Mouse (Mus musculus): ENCODE results near the gene Abcc8. TPM values are rescaled to one million over a fixed set of nuclear protein-coding genes. Genes with fewer than 3 reads are reported as not detected.

The Abcc8 gene
- polyA plus RNA-seq, 1 experiment from 2014 or later = 0.74 TPM

DNA sequence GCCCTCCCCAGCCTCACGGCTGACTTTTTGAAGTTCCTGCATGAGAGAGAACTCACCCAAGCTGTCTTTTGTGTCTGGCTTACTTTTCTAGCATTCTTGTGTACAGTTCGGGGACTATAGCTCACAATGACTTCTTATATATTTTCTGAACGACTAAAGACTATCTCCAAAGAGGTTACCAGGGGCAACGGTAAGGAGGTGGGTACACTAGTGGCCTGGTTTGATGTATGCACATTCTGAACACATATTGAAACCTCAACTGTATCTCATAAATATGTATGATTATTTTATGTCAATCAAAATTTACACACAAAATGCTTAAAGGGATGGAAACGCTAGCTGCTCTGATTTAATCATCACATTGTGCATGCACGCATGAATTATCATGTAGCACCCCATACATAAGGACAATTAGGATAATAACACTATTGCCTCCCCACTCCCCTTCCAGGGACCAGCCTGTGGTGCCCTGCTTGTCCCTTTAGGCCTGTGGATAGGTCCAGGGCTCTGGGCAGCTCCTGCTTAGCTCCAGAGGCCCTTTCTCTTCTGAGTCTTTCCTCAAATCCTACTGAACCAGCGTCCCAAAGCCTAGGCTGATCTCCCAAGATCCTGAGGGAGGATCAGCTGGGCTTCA is 33.0 kb downstream of the Abcc8 start:
- WGBS = 92% methylated on average over 7 of the region's 7 CpGs
- DNase-seq (ENCODE audit: low spot score) = no peak
- no peak overlapping the region for H3K27ac ChIP-seq
- H3K36me3 ChIP-seq = no peaks in the 10 kb centered on the region
- no peaks in the 10 kb centered on the region for H3K9me3 ChIP-seq (replicated peaks)
- peaks cover 8% of the 10 kb centered on the region for H3K4me1 ChIP-seq
- H3K27me3 ChIP-seq (ENCODE audit: low read depth, poor library complexity, severe bottlenecking) = no peaks in the 10 kb centered on the region
- H3K4me3 ChIP-seq = no peak overlapping the region

DNA sequence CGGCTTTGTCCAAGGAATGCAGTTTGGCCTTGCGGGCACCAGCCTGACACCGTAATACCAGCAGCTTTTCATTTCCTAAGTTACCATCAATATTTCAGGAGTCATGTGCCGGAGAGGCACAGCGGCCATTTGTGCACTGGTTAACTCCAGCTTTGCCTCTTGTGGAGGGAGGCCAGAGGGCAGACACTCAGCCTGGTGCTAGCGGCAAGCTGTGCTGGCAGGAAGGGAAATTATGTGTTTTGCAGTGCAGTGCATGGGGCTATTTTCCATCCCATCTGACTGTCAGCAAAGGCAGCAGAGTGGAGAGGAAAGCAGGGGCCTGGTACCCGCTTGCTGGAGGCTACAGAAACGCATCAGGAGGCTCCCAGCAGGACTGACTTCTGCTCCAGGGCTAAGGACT is 35.8 kb downstream of the Abcc8 start:
- 80% methylated on average over 8 of the region's 8 CpGs for WGBS

DNA sequence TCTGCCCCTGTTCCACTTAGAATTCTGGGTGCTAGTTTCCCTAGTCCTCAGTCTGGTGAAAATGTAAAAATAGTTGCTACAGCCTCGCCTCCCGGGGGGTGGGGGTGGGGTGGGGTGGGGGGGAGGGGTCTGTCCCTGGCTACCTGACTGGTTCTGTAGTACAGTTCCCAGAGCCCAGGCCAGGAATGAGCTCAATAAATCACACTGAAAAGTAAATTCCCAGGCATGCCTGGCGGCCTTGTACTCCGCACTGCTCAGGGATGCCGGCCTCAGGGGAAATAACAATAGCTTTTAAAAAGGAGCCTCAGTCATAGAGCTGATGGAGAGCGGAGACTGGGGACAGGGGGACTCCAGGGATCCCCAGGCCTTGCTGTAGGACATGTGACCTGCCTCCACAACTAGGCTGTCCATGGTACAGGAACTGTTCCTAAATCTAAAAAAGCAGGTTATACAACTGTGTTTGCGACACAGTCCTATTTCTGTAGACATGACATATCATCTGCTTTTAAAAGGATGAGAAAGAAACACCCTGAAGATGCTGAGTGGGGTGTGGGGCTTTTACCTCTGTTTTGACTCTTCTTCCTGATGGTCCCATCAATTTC is 41.4 kb downstream of the Abcc8 start:
- no peak overlapping the region for H3K4me3 ChIP-seq
- H3K4me1 ChIP-seq = peaks cover 28% of the 10 kb centered on the region
- H3K27me3 ChIP-seq (ENCODE audit: low read depth, poor library complexity, severe bottlenecking) = peaks cover 8% of the 10 kb centered on the region
- H3K9me3 ChIP-seq (replicated peaks) = no peaks in the 10 kb centered on the region
- peak overlapping the region; percentile 71 for H3K27ac ChIP-seq
- 26% methylated on average over 7 of the region's 7 CpGs for WGBS
- no peaks in the 10 kb centered on the region for H3K36me3 ChIP-seq
- DNase-seq (ENCODE audit: low spot score) = peak; percentile 39

More for the DNA sequence above, 35.8 kb downstream of the Abcc8 start:
- Histone ChIP-seq H3K27me3 (ENCODE audit: low read depth, poor library complexity, severe bottlenecking) (0 out of 2 replicates have a peak, but pooled peaks cover 4% of the 10 kb centered on the region), H3K9me3 (replicated peaks) (no peaks in the 10 kb centered on the region), H3K27ac (peak overlapping the region; percentile 33; the same call in 1 of the 2 replicates), H3K4me1 (peaks cover 11% of the 10 kb centered on the region), H3K36me3 (no peaks in the 10 kb centered on the region), H3K4me3 (no peak overlapping the region)
- no peak for DNase-seq (ENCODE audit: low spot score)

DNA sequence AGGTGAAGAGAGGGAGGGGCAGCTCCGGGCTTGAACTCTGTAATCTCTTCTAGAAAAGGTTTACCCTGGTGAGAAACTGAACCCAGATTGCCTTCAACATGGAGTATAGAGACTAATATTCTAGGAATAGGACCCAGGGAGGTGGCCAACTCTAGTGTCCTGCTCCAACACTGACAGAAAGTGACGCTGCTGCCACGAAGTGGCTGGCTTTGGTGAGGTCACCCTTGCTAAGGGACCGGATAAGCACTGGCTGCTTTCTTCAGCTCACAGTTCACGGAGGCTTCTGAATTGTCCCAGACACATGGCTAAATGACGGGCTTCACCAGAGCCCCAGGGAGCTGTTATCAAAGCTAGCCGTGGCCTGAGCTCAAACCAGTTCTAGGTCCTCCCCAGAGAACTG is 46.0 kb downstream of the Abcc8 start:
- Histone ChIP-seq H3K4me1 (peaks cover 49% of the 10 kb centered on the region), H3K27ac (peak overlapping the region; percentile 61; the same call in 1 of the 2 replicates)
- no peak for DNase-seq (ENCODE audit: low spot score)

DNA sequence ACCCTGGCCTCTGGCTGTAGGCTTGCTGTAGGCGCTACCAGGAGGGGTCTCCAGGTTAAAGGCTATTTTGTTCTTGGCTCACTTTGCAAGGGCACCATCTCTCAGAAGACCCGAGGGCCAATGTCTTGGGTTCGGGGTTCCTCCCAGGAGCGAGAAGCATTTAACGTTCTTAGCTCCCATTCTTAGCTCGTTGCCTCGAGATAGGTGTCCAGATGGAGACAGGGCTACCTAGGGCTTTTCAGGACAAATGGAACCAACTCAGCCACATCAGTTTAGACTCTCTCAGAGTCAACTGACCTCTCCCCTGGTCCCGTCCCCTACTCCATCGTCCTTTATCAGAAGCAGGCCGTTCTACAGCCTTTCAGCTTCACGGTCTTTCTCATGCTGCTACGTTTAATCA is 47.6 kb downstream of the Abcc8 start:
- Histone ChIP-seq H3K9me3 (replicated peaks) (no peaks in the 10 kb centered on the region), H3K4me1 (peaks cover 47% of the 10 kb centered on the region), H3K36me3 (no peaks in the 10 kb centered on the region), H3K27ac (no peak overlapping the region), H3K27me3 (ENCODE audit: low read depth, poor library complexity, severe bottlenecking) (peaks cover 23% of the 10 kb centered on the region), H3K4me3 (no peak overlapping the region)
- no peak for DNase-seq (ENCODE audit: low spot score)
- 88% methylated on average over 12 of the region's 12 CpGs for WGBS

More for the DNA sequence above, 46.0 kb downstream of the Abcc8 start:
- Histone ChIP-seq H3K9me3 (replicated peaks) (no peaks in the 10 kb centered on the region), H3K4me3 (peak overlapping the region; percentile 2; the same call in 1 of the 2 replicates), H3K36me3 (no peaks in the 10 kb centered on the region), H3K27me3 (ENCODE audit: low read depth, poor library complexity, severe bottlenecking) (peaks cover 23% of the 10 kb centered on the region)
- 18% methylated on average over 7 of the region's 7 CpGs for WGBS

- 86% methylated on average over 8 of the region's 8 CpGs for WGBS
- Histone ChIP-seq H3K9me3 (replicated peaks) (no peaks in the 10 kb centered on the region), H3K4me3 (no peak overlapping the region), H3K27me3 (ENCODE audit: low read depth, poor library complexity, severe bottlenecking) (peaks cover 23% of the 10 kb centered on the region), H3K4me1 (peaks cover 47% of the 10 kb centered on the region), H3K36me3 (no peaks in the 10 kb centered on the region), H3K27ac (no peak overlapping the region)
- DNase-seq (ENCODE audit: low spot score) = no peak
Observed at GRCm38 (mm10) chr7:46131806-46132205, 48.0 kb downstream of the Abcc8 start.

GRCm38 (mm10) chr7:46131266-46131665 is 48.6 kb downstream of the Abcc8 start:
- WGBS = 42% methylated on average over 3 of the region's 3 CpGs
- Histone ChIP-seq H3K27ac (no peak overlapping the region), H3K36me3 (no peaks in the 10 kb centered on the region), H3K4me3 (no peak overlapping the region), H3K9me3 (replicated peaks) (no peaks in the 10 kb centered on the region), H3K27me3 (ENCODE audit: low read depth, poor library complexity, severe bottlenecking) (peaks cover 23% of the 10 kb centered on the region), H3K4me1 (peaks cover 47% of the 10 kb centered on the region)
- DNase-seq (ENCODE audit: low spot score) = no peak

DNA sequence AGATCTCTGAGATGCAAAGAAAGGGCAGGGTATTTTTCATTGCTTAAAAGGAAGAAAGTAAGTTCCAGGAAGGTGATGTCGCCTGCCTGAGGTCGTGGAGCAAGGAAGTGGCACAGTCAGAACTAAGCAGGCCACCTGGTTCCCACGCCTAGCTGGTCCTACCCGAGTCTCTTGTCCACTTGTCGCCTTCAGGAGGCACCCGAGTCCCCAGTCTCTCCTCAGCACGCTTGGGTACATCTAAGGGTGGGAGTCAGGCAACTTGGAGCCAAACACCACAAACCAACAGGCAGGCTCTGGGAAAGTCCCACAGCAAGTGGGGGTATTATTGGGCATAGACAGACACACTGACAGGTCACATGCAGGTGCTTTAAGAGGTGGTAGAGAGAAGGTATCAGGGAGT is 49.1 kb downstream of the Abcc8 start:
- Histone ChIP-seq H3K4me3 (no peak overlapping the region), H3K9me3 (replicated peaks) (no peaks in the 10 kb centered on the region), H3K4me1 (peaks cover 47% of the 10 kb centered on the region), H3K27me3 (ENCODE audit: low read depth, poor library complexity, severe bottlenecking) (peaks cover 23% of the 10 kb centered on the region), H3K27ac (no peak overlapping the region), H3K36me3 (no peaks in the 10 kb centered on the region)
- 76% methylated on average over 7 of the region's 7 CpGs for WGBS
- no peak for DNase-seq (ENCODE audit: low spot score)

DNA sequence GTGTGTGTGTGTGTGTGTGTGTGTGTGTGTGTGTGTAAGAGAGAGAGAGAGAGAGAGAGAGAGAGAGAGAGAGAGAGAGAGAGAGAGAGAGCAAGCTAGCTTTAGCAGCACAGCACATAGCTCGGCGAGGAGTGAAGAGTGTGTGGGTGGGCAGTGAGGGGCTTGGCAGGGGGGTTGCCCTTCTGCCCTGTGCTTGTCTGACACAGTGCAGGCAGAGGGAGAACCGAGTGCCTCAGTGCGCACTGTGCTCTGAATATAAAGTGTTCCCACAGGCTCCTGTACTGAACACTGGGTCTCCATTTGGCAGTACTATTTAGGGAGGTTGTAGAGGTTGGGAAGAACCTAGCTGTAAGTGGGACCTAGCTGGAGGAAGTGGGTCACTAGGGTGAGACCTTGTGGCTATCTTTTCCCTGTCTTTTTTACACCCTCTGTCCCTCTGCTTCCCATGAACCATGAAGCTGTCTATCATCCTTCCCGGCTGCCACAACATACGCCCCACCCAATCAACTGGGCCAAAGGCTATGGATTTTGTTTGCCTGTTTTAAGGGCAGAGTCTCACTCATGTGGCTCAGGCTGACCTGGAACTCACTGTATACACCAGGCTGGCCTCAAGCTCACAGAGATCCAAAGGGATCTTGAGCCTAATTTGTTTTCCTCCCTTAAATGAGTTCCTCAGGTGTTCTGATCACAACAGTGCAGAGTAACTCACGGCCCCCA is 50.2 kb downstream of the Abcc8 start:
- Histone ChIP-seq H3K27ac (peak overlapping the region; percentile 2; the same call in 1 of the 2 replicates), H3K9me3 (replicated peaks) (no peaks in the 10 kb centered on the region), H3K4me3 (no peak overlapping the region), H3K36me3 (no peaks in the 10 kb centered on the region), H3K4me1 (peaks cover 46% of the 10 kb centered on the region), H3K27me3 (ENCODE audit: low read depth, poor library complexity, severe bottlenecking) (peaks cover 23% of the 10 kb centered on the region)
- no peak for DNase-seq (ENCODE audit: low spot score)
- WGBS = 45% methylated on average over 7 of the region's 7 CpGs

DNA sequence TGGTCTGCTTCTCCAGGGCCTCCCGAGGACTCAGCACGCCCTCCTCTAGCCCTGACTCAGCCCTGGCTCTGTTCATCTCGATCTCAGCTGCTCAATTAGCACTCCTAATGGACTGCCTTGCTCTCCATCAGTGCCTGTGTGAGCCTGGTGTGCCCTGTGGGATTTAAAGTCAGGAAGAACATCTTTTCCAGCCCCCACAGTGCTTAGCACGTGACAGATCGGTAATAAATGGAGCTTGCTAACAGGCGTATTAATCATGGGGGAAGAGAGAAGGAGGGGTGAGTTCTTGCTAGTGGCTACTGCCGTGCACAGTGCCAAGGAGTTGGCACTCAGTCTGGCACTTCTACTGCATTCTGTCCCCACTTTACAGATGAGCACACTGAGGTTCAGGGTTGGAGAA is 51.6 kb downstream of the Abcc8 start:
- H3K9me3 ChIP-seq (replicated peaks) = no peaks in the 10 kb centered on the region
- 35% methylated on average over 7 of the region's 7 CpGs for WGBS
- H3K4me3 ChIP-seq = no peak overlapping the region
- no peak for DNase-seq (ENCODE audit: low spot score)
- no peaks in the 10 kb centered on the region for H3K36me3 ChIP-seq
- peaks cover 17% of the 10 kb centered on the region; the same call in 1 of the 2 replicates for H3K27me3 ChIP-seq (ENCODE audit: low read depth, poor library complexity, severe bottlenecking)
- H3K27ac ChIP-seq = 0 out of 2 replicates have a peak overlapping the region, but pooled peaks have one; percentile 32
- H3K4me1 ChIP-seq = peaks cover 48% of the 10 kb centered on the region

GRCm38 (mm10) chr7:46125340-46125739 is 54.5 kb downstream of the Abcc8 start:
- Histone ChIP-seq H3K4me3 (no peak overlapping the region), H3K27ac (no peak overlapping the region), H3K4me1 (peaks cover 56% of the 10 kb centered on the region), H3K9me3 (replicated peaks) (no peaks in the 10 kb centered on the region), H3K36me3 (no peaks in the 10 kb centered on the region), H3K27me3 (ENCODE audit: low read depth, poor library complexity, severe bottlenecking) (0 out of 2 replicates have a peak, but pooled peaks cover 3% of the 10 kb centered on the region)
- no peak for DNase-seq (ENCODE audit: low spot score)
- 90% methylated on average over 11 of the region's 11 CpGs for WGBS

DNA sequence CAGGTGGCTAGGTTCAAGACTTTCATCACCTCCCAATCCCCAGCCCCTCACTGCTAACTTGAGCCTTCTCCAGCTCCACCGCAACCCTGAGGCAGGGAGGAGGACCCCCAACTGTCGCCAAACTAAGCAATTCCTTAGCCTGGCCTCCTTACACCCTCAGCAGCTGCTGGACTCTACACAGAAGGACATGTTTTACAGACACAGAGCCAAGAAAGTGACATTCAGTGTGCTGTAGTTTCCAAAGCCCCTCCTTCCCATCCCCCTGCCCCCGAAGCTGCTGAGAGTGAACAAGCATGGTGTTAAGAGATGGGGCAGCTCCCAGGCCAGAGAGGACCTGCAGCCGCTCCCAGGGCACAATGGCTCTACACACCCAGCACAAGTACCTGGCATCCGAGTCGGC is 55.4 kb downstream of the Abcc8 start:
- Histone ChIP-seq H3K4me3 (no peak overlapping the region), H3K36me3 (no peaks in the 10 kb centered on the region), H3K27ac (peak overlapping the region; percentile 26; the same call in 1 of the 2 replicates), H3K9me3 (replicated peaks) (no peaks in the 10 kb centered on the region), H3K27me3 (ENCODE audit: low read depth, poor library complexity, severe bottlenecking) (0 out of 2 replicates have a peak, but pooled peaks cover 1% of the 10 kb centered on the region), H3K4me1 (peaks cover 52% of the 10 kb centered on the region)
- no peak for DNase-seq (ENCODE audit: low spot score)
- WGBS = 80% methylated on average over 6 of the region's 6 CpGs

GRCm38 (mm10) chr7:46122964-46123363 is 56.9 kb downstream of the Abcc8 start:
- WGBS = 37% methylated on average over 4 of the region's 4 CpGs
- no peak for DNase-seq (ENCODE audit: low spot score)
- Histone ChIP-seq H3K27ac (peak overlapping the region; percentile 46; the same call in 1 of the 2 replicates), H3K4me1 (peaks cover 42% of the 10 kb centered on the region), H3K27me3 (ENCODE audit: low read depth, poor library complexity, severe bottlenecking) (no peaks in the 10 kb centered on the region), H3K4me3 (no peak overlapping the region), H3K36me3 (no peaks in the 10 kb centered on the region), H3K9me3 (replicated peaks) (no peaks in the 10 kb centered on the region)
